Mouse (Mus musculus) spleen, postnatal 36 days (tissue): ENCODE measurements around the gene Wwp2.

Experiments
- DNase-seq, 2 experiments: peaks; one replicate each; pipeline ENCODE4 v3.0.0; 2022; ENCODE audit warnings: low spot score in 2 of 2, mixed read lengths in 1 of 2

The Wwp2 gene

DNA sequence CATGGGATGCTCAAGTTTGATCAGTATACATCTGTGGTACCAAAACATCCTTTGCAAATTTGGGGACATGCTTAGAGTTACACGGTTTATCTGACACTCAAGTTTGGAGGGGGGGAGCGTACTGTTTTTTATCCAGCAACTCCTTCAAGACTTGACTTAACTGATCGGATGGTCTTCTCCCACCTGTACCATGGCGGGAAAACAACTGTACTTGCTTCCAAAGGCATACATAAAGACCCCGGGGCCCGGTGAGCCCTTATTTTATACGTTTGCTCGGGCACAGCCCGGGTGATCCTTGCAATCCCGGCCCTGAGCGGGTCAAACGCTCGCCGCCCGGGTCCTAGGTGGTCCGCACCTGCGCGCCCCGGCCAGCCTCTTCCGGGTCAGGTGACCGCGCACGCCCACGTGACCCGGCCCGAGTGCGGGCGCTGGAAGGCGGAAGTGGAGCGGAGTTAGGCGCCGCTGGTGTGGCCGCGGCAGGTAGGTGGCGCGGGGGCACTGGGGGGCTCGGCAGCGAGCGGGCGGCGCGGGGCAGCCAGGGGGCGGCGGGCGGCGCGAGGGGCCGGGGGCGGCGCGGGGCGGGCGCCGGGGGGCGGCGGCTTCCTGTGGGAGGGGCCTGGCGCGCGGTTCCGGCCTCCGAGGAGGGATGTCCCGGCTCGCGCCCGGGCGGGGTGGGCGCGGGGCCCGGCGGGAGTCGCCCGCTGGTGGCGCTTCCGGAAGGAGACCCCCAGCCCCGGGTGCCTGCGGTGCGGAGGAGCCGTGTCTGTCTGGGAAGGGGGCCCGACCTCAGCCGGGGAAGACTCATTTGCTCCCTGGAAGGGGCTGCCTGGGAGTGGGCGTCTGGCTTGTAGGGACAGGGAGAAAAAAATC is at the start of gene Wwp2:
Gene Wwp2 (plus strand): TSS at position 404 of the 870 bp plus-strand sequence.
- peak; percentile 79 to 84 for DNase-seq

DNA sequence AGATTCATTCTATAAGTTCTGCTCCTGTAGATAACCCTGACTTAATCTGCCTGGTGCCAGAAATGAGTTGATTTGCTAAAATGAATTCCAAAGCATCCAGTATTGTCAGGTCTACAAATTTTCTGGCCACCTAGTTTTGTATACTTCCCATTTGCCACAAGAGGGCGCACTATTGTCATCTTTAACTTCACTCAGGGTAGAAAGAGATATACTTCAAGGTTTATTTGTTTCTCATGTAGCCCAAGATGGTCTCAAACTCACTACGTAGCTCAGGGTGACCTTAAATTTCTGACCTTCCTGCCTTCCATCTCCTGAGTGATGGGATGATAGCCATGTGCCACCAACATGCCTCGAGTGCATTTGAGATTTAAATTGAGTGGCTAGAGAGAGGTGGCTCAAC is 49.5 kb upstream of the Wwp2 start:
- DNase-seq: peak in 1 of 2 experiments; percentile 21

DNA sequence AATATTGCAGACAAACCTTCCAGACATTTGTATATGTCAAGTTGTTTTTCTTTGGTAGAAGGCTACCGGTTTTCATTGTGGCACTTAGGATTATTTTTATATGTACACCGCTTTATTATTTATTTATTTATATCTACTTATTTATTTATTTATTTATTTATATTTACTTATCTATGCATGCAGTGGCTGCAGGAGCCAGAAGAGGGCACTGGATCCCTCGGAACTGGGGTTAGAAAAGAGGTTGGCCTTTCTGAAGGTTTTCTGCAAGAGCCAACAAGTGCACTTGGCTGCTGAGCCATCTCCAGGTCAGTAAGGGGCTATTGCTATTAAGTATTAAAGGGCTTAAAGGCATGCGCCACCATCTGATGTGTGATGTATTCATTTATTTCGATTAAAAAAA is 48.3 kb upstream of the Wwp2 start:
- no peak for DNase-seq

DNA sequence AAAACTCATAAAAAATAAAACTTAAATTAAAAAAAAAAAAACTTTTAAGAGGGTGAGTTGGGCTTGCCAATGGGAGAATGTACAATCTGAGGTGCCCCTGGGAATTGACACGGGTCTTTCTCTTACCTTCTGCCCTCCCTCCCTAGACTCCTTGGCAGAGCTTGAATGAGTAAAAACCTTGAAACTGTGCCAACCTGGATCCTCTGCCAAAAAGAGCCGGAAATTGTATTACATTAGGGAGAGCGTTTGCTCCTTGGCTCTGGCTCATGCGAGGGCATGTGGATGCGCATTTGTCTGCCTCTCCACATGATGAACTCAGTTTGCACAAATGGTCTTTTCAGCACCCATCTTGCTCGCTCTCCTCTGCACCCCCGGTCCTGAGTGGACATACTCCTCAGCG is 46.6 kb upstream of the Wwp2 start:
- DNase-seq: no peak

DNA sequence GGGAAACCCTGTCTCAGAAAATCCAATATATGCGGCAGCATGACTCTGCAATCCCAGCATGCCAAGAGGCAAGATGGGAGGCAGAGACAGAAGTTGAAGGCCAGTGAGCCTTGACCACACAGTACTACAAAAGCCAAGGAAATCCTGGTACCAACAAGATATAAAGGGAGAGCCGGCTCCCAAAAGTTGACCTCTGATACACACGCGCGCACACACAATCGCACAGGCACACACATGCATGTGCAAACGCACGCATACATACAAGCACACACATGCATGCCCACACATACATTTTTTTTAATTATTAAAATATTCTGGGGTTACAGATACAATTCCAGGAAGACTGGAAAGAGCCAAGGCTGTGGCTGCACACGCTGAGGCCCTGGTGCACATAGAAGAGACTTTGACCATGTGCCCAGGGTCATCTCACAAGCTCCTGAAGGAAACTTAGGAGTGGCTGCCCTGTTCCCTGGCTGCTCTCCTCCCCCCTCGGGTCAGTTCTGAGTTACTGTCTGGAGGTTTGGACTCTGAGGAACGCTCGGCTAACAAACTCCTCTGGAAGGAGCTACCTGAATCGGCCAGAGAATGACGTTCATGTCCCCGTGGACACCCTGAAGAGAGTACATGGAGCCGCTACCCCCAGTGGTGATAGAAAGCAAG is 45.6 kb upstream of the Wwp2 start:
- no peak for DNase-seq

DNA sequence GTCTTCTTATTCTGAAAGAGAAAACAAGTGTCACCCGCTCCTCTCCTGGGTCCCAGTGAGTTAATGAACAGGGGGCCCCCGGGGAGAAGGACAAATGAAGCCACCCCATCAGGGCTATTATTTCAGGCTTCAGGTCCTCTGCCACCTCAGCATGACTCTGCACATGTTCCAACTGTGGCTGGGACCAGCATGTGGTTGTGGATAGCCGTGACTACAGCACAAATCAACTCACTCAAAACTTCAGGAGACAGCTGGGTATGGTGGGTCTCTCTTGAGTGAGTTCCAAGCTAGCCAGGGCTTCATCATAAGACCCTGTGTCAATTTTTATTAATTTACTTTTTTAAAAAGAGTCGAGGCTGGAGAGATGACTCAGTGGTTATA is 45.0 kb upstream of the Wwp2 start:
- DNase-seq: no peak

DNA sequence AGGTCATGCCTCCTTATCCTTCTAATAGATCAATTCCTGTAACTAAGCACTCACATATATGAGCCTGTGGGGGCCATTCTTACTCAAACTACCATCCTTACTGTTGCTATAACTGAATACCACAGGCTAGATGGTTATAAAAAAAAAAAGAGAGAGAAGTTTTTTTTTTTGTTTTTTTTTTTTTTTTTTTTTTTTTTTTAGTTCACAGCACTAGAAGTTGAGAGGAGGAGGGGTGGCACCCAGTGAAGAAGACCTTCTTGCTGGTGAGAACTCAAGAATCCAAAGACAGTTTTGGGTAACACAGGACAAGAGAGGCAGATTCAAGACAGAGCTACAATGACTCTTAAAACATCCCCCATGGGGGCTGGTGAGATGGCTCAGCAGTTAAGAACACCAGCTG is 40.8 kb upstream of the Wwp2 start:
- DNase-seq: no peak

DNA sequence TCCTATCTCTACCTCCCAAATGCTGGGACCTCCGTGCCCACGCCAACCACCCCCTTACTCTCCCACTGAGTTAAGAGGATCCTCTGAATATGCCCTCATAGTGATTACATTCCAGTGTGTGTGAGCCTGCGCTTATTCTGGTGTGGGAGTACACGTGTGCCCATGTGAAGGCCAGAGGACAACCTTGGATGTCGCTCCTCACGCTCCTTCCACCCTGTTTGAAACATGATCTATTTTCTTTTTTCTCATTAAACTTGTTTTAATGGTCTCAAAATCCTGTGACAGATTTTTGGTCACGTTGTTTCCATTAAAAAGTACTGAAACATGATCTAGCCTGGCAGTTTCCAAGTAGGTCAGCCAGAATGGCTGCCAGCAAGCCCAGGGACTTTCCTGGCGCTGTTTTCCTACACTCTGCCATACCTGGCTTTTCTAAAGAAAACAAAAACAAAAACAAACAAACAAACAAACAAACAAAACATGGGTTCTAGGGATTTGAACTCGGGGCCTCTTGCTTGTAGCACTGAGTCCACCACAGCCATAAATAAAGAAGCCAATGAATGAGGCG is 40.0 kb upstream of the Wwp2 start:
- no peak for DNase-seq

DNA sequence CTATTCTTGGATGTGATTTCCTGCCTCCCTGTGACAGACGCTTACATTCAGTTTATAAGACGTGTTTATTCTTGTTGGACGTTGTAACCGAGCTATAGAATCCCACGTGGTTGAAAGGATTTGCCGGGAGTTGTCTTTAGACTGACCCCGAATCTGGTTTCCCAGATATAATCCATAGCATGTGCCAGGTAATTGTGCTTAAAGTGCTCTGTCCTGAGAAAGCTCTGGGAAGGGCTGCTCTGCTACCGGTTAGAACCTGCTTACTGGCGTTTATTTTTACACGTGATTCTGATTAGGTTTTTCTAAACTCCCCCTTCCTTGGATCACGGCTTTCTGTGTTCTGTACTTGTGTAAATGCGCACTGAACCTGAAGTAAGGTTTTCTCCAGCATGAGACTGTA is 38.5 kb upstream of the Wwp2 start:
- no peak for DNase-seq

DNA sequence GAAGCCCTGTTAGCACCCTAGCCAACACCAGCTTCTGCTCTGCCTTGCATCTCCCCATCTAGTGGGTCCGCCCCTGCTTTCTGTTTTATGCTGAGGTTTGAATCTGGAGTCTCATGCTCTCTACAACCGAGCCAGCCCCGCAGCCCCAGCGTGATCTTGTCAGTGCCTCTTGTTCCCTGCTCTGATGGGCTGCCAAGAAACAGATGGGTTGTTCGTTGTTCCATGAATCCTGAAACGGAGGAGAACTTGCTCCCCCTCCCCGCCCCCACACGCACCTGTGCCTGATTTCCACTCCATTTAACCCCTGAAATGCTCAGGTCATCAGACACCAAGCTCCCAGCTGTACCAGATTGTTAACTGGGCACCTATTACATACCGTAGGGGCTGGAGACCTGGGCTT is 36.7 kb upstream of the Wwp2 start:
- no peak for DNase-seq

DNA sequence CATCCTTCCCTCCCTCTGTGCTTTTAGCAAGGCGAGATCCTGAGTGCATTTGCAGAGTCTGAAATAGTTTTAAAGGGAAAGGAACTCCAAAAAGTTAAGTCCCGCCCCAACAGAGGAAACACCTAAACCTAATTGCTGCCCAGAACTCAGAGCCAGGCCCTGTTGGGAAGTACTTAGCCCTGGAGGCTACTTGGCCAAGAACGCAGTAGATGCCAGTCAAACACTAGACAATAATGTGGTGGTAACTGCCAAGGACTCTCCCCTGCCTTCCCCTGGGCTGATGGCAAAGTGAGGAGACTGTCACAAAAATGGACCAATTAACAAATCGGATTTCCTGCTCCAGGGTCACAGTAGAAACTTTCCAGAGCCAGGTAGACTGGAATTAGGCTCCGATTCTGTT is 34.3 kb upstream of the Wwp2 start:
- DNase-seq: no peak

DNA sequence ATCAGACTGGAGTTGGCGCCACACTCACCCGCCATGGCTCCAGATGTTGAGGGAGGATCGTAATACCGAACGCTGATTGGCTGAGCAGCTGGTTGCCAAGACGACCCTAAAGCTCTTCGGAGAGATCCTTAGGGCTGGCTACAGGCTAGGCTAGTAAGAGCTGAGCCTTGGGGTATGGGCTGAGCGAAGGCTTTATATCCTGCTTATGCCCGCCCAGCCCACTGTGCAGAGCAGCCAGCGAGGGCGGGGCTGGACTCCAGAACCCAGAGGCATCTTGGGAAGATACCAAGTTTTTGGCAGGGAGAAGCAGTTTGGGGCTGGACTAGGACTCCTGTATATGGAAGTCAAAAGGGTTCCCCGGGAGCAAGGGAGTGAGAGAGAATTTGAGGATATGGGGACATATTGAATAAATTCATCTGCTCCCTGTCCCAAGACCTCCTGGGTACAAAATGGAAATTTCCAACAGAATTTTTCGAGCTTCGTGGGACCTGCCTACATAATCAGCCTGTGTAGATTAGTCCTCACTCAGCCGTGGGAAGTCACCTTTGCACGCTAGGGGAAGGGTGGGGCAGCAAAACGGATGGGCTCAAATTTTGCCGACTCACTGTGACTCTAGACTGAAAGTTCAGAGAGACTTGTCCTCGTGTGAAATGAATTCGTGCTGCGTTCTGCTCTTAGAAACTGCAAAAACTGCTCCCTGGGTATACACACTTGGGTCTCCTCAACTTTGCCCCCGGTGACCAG is 33.0 kb upstream of the Wwp2 start, which contains the start of gene Nqo1:
Gene Nqo1 (minus strand): TSS at position 169 of the 744 bp plus-strand sequence.
- DNase-seq: peak; percentile 57 to 72

DNA sequence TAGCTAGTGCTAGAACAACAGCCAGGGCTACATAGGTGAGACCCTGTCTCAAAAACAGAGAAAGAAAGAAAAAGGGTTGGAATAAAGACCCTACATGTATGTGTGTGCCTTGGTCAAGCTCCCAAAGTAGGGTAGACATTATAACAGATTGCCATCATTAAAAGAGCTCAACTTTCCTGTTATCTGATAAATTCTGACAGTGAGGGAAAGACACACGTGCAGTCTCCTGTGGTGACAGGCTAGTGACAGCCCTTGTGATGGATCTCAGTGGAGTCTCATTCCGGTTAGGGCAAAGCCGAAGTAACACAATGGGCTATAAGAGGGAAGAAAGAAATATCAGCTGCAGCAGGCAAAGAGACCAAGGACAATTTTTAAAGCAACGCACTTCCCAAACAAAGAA is 32.1 kb upstream of the Wwp2 start:
- no peak for DNase-seq

DNA sequence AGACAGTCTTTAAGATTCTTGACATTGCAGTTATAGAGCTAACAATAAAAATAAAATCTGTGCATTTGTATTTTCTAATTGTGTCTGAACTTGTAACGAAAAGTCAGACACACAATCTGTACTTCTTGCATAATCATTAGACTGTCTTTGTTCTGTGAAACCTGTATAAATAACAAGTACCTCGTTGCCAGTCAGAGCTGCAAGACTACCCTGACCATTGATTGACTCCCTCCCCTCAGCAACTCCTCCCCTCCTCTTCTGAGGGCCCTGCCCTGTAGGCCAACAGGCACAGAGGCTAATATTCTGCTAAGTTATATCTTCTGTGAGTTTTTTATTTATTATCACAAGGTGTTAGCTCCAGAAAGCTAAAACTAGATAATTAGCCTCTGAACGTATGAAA is 30.2 kb upstream of the Wwp2 start:
- DNase-seq: no peak

DNA sequence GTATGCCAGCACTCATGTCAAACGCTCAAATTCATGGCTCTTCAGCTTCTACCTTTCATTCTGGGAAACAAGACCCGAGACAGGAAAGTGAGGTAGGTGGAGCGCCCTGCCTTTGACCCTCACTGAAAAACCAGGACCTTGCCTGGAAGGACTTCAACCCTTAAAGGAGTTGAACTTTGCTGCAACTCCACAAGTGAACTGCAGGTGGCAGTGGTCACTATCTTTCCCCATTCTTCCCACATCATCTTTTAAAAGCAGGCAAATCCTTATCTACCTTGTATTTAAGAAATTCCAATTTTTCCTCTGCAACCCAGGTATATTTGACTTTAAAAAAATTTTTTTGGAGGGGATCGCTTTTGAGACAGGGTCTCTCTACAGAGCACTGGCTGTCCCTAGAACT is 24.8 kb upstream of the Wwp2 start:
- no peak for DNase-seq

DNA sequence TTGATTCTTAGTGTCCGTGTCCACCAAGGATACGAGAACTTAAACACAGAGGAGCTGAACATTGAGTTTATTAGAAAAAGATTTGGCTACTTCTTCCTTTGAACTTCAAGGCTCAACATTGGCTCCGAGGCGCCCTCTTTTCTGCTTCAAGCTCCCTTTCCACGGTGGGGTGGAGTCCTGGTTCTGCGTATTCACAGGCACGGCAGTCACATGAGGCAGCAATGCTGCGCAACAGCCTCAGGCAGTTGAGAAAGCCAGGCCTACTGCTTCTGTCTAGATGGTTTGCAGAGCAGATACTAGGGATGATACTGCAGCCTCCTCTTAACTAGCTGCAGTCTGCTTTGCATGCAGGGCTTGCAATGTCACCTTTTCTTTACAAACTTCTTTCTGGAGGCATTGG is 23.6 kb upstream of the Wwp2 start:
- DNase-seq: no peak

DNA sequence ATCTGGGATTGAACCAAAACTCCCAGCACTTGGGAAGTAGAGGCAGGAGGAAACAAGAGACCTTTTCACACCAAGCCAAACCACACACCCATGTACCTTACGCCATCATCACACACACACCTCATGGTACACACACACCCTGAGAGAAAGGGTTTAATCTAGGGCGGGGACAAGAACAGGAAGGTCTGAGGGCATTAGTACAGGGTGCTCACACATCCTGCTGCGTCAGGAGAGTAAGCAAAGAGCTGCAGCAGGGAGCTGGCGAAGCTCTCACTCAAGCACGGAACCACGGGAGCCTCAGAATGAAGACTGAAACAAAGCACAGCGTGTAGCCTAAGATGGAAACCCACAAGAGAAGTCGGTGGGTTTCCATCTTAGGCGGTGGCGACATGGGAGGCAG is 22.3 kb upstream of the Wwp2 start:
- DNase-seq: no peak

DNA sequence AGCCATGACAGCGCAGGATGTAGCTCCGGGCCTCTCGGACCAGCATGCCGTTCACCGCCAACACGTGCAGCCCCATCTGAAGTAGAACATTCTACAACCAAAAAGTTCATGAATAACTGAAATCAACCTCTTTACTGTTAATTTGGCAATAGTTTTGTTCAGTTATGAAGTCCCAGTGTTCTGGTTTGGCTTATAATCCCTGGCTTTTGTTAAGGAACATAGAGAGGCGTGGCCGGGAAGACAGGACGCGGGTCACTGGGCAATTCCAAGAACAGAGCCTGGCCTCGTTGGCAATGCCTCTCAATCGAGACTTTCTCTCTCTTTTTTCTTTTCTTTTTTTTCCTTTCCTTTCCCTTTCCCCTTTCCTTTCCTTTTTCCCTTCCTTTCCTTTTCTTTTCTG is 19.2 kb upstream of the Wwp2 start:
- DNase-seq: no peak

DNA sequence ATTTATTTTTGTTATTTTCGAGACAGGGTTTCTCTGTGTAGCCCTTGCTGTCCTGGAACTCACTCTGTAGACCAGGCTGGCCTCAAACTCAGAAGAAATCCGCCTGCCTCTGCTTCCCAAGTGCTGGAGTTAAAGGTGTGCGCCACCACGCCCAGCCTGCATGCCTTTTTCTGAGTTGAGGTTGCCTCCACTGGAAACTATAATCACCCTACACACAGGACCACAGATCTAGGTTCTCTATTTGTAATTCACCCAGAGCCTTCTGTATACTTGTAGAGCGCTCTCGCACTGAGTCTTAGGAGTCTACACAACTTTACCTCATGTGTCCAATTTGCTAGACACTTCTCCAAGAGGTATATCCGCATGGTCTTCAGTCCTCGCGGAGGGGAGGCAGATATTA is 12.0 kb upstream of the Wwp2 start:
- DNase-seq: no peak

DNA sequence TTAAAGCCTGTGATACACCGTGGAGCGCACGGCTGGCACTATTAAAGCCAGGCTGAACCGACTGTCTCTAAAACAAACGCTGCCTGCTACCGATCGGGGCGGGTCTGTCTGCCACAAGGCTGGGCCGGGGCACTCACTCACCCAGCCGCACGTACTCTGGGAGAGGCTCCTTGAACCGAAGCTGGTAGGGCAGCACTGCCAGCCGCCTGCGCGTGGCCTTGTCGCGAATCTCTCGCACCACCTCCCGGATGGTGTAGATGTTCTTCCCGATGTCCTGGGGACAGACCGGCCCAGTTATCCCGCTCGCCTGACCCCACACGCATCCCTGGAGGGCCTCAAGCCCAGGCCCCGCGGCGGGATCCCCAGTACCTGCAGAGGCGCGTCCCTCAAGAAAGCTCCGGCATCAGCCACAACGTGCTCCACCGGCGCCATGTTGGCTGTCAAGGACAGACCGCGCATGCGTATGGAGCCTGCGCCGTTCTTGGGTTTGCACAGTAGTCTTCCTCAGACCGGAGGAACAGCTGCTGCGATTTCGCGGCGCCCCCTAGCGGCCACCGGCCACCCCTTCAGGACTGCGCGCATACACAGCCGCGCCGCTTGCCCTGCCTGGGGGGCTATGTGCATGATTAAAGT is 11.5 kb upstream of the Wwp2 start, which contains the start of gene Nob1:
Gene Nob1 (minus strand): TSS at position 455 of the 633 bp plus-strand sequence.
- peak; percentile 95 for DNase-seq

DNA sequence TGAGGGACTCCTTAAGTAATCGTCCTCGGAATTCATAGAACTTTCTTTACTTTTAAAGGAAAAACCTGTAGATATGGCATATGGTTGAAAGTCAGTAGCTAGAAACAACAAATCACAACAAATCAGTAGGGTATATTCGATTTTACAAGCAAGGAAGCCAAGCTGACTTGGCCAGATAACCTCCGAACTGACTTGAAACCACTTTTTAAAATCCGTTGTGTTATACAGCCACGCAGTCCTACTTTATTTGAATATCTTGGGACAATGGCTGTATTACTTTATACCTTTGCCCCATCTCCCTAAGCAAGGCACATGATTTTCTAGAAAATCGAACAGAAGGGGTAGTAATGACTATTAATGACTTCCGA is 11.0 kb upstream of the Wwp2 start:
- DNase-seq: no peak

DNA sequence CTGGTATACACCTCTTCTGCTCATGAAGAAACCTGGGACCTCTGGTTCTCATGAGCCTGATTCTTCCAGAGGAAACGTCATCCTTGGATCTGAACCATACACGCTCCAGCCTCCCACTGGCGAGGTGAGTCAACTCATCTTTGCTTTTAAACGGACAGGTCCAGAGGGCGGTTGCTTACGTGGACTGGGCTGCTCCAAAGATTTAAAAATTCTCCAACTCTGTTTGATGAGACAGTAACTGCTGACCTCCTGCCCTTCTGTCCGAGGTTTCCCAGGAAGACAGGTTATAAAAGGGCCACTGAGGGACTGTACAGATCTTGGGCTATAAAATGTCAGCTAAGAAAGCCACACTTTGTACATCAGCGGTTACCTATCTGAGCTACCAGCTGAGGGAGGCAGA is 5.3 kb upstream of the Wwp2 start:
- DNase-seq: no peak
